Mouse (Mus musculus) yolk sac, embryonic 10.5 days (tissue): ENCODE results near the gene Kif11.

Experiments used
- DNase-seq: peaks from one replicate; pipeline ENCODE4 v3.0.0-alpha.2; 2017; ENCODE audit warnings: low spot score

Gene Kif11

GRCm38 (mm10) chr19:37377404-37377990 is 1.3 kb downstream of the Kif11 start:
- DNase-seq = no peak

- DNase-seq = no peak
Measured at GRCm38 (mm10) chr19:37378816-37379215, 2.6 kb downstream of the Kif11 start.

- DNase-seq = no peak
Measured at GRCm38 (mm10) chr19:37386126-37386525, 9.9 kb downstream of the Kif11 start.

GRCm38 (mm10) chr19:37391869-37392268 is 15.7 kb downstream of the Kif11 start:
- DNase-seq = no peak

GRCm38 (mm10) chr19:37396279-37396678 is 20.1 kb downstream of the Kif11 start:
- no peak for DNase-seq

GRCm38 (mm10) chr19:37400936-37401335 is 24.7 kb downstream of the Kif11 start:
- no peak for DNase-seq

GRCm38 (mm10) chr19:37418294-37418693 is 42.1 kb downstream of the Kif11 start:
- DNase-seq = no peak

- DNase-seq = peak; percentile 26
Measured at GRCm38 (mm10) chr19:37419613-37420012, 43.4 kb downstream of the Kif11 start.

GRCm38 (mm10) chr19:37428589-37428988 is 52.4 kb downstream of the Kif11 start:
- no peak for DNase-seq

- no peak for DNase-seq
Measured at GRCm38 (mm10) chr19:37431139-37431756, 55.0 kb downstream of the Kif11 start.

- no peak for DNase-seq
Measured at GRCm38 (mm10) chr19:37432868-37433570, 56.8 kb downstream of the Kif11 start.

- no peak for DNase-seq
Measured at GRCm38 (mm10) chr19:37433895-37434262, 57.7 kb downstream of the Kif11 start.

GRCm38 (mm10) chr19:37434263-37434951 is 58.2 kb downstream of the Kif11 start, which contains the start of gene Hhex:
Gene Hhex (plus strand): TSS chr19:37434810.
- DNase-seq = peak; percentile 87

GRCm38 (mm10) chr19:37435041-37435852 is 59.0 kb downstream of the Kif11 start:
- peak; percentile 48 for DNase-seq

GRCm38 (mm10) chr19:37435853-37436174 is 59.6 kb downstream of the Kif11 start:
- DNase-seq = no peak

GRCm38 (mm10) chr19:37436514-37437288 is 60.5 kb downstream of the Kif11 start:
- no peak for DNase-seq

GRCm38 (mm10) chr19:37437289-37437606 is 61.0 kb downstream of the Kif11 start:
- DNase-seq = no peak

- no peak for DNase-seq
Measured at GRCm38 (mm10) chr19:37440181-37440580, 64.0 kb downstream of the Kif11 start.

GRCm38 (mm10) chr19:37440708-37441475 is 64.7 kb downstream of the Kif11 start:
- DNase-seq = no peak

- DNase-seq = no peak
Measured at GRCm38 (mm10) chr19:37442524-37443286, 66.5 kb downstream of the Kif11 start.
